Mouse (Mus musculus) testis, adult 2 months (tissue): Measurements from ENCODE around the gene Serpinb5. TPM values are rescaled to one million over a fixed set of nuclear protein-coding genes. Genes with fewer than 3 reads are reported as not detected.
"Not testable (repeated sequence)": the region's sequence is repeated elsewhere in the genome, so short reads cannot be mapped to it uniquely, and the experiment has no call there.

Experiments
- H3K27ac ChIP-seq: fragments of 200-500 bp; 2 replicates; pipeline ENCODE4 v1.5.1; 2012; ENCODE audit warnings: low read depth, low read length; ENCODE audit not compliant: control insufficient read depth, insufficient read depth
- H3K27me3 ChIP-seq: fragments of 200-500 bp; 2 replicates; pipeline ENCODE4 v1.6.1; 2012; ENCODE audit warnings: mild to moderate bottlenecking, low read length, moderate library complexity; ENCODE audit not compliant: control insufficient read depth, insufficient read depth
- H3K36me3 ChIP-seq: fragments of 200-500 bp; 2 replicates; pipeline ENCODE4 v1.6.1; 2012; ENCODE audit warnings: mild to moderate bottlenecking, low read length; ENCODE audit not compliant: control insufficient read depth, insufficient read depth
- H3K4me1 ChIP-seq: fragments of 200-500 bp; 2 replicates; pipeline ENCODE4 v1.6.1; 2012; ENCODE audit warnings: low read length; ENCODE audit not compliant: control insufficient read depth, insufficient read depth
- H3K4me3 ChIP-seq: fragments of 200-500 bp; 2 replicates; pipeline ENCODE4 v1.5.1; 2012; ENCODE audit warnings: low read depth, mild to moderate bottlenecking, low read length, moderate library complexity, mixed read lengths; ENCODE audit not compliant: control insufficient read depth
- CTCF ChIP-seq: fragments of 200-500 bp; IDR thresholded peaks from 2 replicates; pipeline ENCODE4 v1.5.1; 2012; ENCODE audit warnings: low read depth, mild to moderate bottlenecking, inconsistent platforms, low read length, moderate library complexity; ENCODE audit not compliant: control insufficient read depth, insufficient read depth, insufficient replicate concordance
- POLR2A ChIP-seq: fragments of 200-500 bp; IDR thresholded peaks from 2 replicates; pipeline ENCODE4 v1.6.1; 2012; ENCODE audit warnings: low read depth, mild to moderate bottlenecking, inconsistent platforms, low read length, moderate library complexity; ENCODE audit not compliant: control insufficient read depth
- polyA plus RNA-seq: library from polyadenylated mRNA; depleted of rRNA; stranded (reverse); fragments of >200 nt; gene quantifications from 2 replicates; pipeline ENCODE4 v1.2.3, GENCODE M21; 2012

The Serpinb5 gene
- polyA plus RNA-seq, 1 experiment: not detected

DNA sequence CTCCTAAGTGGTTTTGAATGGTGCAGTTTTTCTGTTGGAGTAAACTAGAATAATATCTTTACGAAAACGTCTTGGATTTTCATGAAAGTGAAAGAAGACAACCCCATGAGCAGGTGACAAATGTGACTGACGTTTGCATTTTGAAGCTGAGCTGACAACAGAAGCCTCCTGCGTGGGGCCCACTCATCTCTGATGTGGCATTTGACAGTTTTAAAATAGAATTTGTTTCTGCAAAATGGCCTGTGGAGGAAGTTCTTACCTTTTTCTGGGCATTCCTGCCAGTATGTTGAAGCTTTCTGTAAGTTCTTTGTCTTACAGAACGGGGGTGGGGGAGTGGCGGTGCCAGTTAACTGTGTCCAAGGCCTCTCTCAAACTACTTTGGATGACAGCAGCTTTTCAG lies 5.8 kb downstream of the Serpinb5 start:
- Histone ChIP-seq H3K27ac (no peak overlapping the region), H3K4me1 (no peaks in the 10 kb centered on the region), H3K36me3 (no peaks in the 10 kb centered on the region), H3K27me3 (no peaks in the 10 kb centered on the region), H3K4me3 (no peak overlapping the region)
- TF ChIP-seq CTCF (no peak), POLR2A (no peak)

GRCm38 (mm10) chr1:106869986-106870385 lies 9.0 kb downstream of the Serpinb5 start:
- H3K27ac ChIP-seq: no peak overlapping the region
- no peaks in the 10 kb centered on the region for H3K4me1 ChIP-seq
- no peaks in the 10 kb centered on the region for H3K36me3 ChIP-seq
- no peaks in the 10 kb centered on the region for H3K27me3 ChIP-seq
- no peak for TF ChIP-seq CTCF
- no peak for TF ChIP-seq POLR2A
- no peak overlapping the region for H3K4me3 ChIP-seq

DNA sequence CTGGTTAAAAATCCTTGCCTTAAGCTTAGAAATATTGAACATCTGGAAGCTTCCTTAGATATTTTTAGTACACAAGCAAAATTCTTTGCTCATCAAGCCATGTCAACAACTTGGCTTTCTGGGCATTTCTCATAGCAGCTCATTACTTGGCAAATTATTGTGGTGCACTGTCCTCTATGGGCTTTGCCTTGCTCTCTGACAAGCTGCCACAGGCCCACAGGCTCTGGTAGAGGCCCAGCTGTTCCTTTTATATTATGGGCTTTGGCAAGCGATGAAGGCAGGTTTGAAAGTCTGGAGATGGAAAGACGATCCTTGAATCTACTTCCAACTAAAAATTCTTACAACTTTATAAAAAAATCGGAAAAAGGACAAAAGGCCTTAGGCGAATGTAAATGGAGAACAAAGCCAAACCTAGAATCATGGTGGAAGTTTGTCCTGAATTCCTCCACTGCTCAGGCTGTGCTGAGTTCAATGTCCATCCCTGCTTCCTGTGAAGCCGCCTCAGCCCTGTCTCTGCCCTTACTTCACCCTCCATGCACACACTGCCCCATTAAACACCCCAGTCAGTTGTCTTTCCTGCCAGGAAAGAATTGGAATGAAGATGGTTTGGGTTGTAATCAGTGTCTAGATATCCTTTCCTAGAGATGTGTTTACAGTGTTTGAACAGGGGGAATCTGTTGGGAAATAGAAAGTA lies 14.4 kb downstream of the Serpinb5 start:
- no peaks in the 10 kb centered on the region for H3K27me3 ChIP-seq
- H3K36me3 ChIP-seq: no peaks in the 10 kb centered on the region
- no peaks in the 10 kb centered on the region for H3K4me1 ChIP-seq
- no peak overlapping the region for H3K4me3 ChIP-seq
- no peak overlapping the region for H3K27ac ChIP-seq
- TF ChIP-seq CTCF (no peak), POLR2A (no peak)

GRCm38 (mm10) chr1:106876147-106876546 lies 15.2 kb downstream of the Serpinb5 start:
- Histone ChIP-seq H3K27ac (no peak overlapping the region), H3K36me3 (no peaks in the 10 kb centered on the region), H3K4me1 (no peaks in the 10 kb centered on the region), H3K27me3 (no peaks in the 10 kb centered on the region), H3K4me3 (no peak overlapping the region)
- TF ChIP-seq POLR2A: no peak
- no peak for TF ChIP-seq CTCF

- Histone ChIP-seq H3K36me3 (no peaks in the 10 kb centered on the region), H3K27me3 (no peaks in the 10 kb centered on the region), H3K27ac (no peak overlapping the region), H3K4me1 (no peaks in the 10 kb centered on the region), H3K4me3 (no peak overlapping the region)
- TF ChIP-seq POLR2A (no peak), CTCF (no peak)
Measured at GRCm38 (mm10) chr1:106882723-106883122, 21.8 kb downstream of the Serpinb5 start.

DNA sequence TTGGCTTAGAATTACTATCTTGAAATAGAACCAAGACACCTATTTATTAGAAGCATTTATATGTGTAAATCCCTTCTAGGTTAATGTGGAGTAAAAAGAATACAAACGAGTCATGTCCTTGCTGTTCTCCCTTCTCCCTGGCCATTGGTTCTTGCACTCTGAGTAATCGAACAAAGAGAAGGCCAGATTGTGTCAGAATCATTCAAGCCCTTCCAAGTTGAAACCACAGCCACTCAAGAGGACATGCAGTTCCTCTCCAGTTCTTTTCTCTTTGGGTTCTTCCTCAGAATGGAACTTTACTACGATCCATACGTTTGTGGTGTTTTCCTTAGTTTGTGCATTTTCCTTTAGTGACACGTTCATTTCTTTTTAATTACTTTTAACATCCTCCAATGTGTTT lies 22.4 kb downstream of the Serpinb5 start:
- H3K27me3 ChIP-seq: no peaks in the 10 kb centered on the region
- H3K4me3 ChIP-seq: no peak overlapping the region
- no peak for TF ChIP-seq POLR2A
- TF ChIP-seq CTCF: no peak
- no peak overlapping the region for H3K27ac ChIP-seq
- no peaks in the 10 kb centered on the region for H3K4me1 ChIP-seq
- no peaks in the 10 kb centered on the region for H3K36me3 ChIP-seq

- Histone ChIP-seq H3K36me3 (no peaks in the 10 kb centered on the region), H3K4me1 (no peaks in the 10 kb centered on the region), H3K4me3 (no peak overlapping the region), H3K27ac (no peak overlapping the region), H3K27me3 (no peaks in the 10 kb centered on the region)
- TF ChIP-seq CTCF (no peak), POLR2A (no peak)
Measured at GRCm38 (mm10) chr1:106883812-106884211, 22.8 kb downstream of the Serpinb5 start.

- not testable (repeated sequence) for H3K4me1 ChIP-seq, H3K36me3 ChIP-seq, H3K27ac ChIP-seq, H3K4me3 ChIP-seq, H3K27me3 ChIP-seq
Measured at GRCm38 (mm10) chr1:106895142-106895541, 34.2 kb downstream of the Serpinb5 start.
